Mouse (Mus musculus) spleen, adult 2 months (tissue): Measurements from ENCODE around the gene Rd3l.

Source experiments
- CTCF ChIP-seq: fragments of 200-500 bp; IDR thresholded peaks from 2 replicates; pipeline ENCODE4 v1.5.1; 2011; ENCODE audit warnings: mild to moderate bottlenecking, inconsistent platforms; ENCODE audit not compliant: insufficient read depth, insufficient read length, insufficient replicate concordance; ENCODE audit errors: extremely low read depth
- POLR2A ChIP-seq: fragments of 200-500 bp; IDR thresholded peaks from 2 replicates; pipeline ENCODE4 v1.6.1; 2011; ENCODE audit warnings: low read depth, low read length, inconsistent platforms

GRCm38 (mm10) chr12:111933032-111933704, 47.9 kb downstream of the Rd3l start:
- TF ChIP-seq CTCF (no peak), POLR2A (no peak)
